Mouse (Mus musculus) adrenal gland, postnatal 10 days (tissue): ENCODE data around the gene Ldb3. TPM values are rescaled to one million over a fixed set of nuclear protein-coding genes. Genes with fewer than 3 reads are reported as not detected.
A peak's percentile ranks its signal among the peaks of the same experiment; 100 is the strongest.

Experiments used
- DNase-seq: peaks from one replicate; pipeline ENCODE4 v3.0.0; 2021; ENCODE audit warnings: mixed read lengths
- total RNA-seq, 2 experiments: library from RNA; stranded (reverse); gene quantifications; 2 replicates each; pipeline ENCODE4 v1.2.3; 2021

Ldb3 gene
- total RNA-seq, 2 experiments from 2014 or later, result 26.5 to 94.8 TPM

GRCm38 (mm10) chr14:34511901-34512300 is 76.6 kb downstream of the Ldb3 start:
- no peak for DNase-seq

GRCm38 (mm10) chr14:34508842-34509439 is 79.5 kb downstream of the Ldb3 start:
- DNase-seq, result no peak

GRCm38 (mm10) chr14:34508187-34508840 is 80.2 kb downstream of the Ldb3 start:
- peak; percentile 59 for DNase-seq

GRCm38 (mm10) chr14:34505309-34505708 is 83.2 kb downstream of the Ldb3 start:
- DNase-seq, result no peak

GRCm38 (mm10) chr14:34504377-34504776 is 84.1 kb downstream of the Ldb3 start:
- DNase-seq, result no peak

- DNase-seq, result no peak
These were observed 84.7 kb downstream of the Ldb3 start for GRCm38 (mm10) chr14:34503759-34504158.

GRCm38 (mm10) chr14:34503325-34503647 is 85.2 kb downstream of the Ldb3 start, which contains the start of gene Bmpr1a:
Gene Bmpr1a (minus strand): TSS chr14:34503341.
- DNase-seq, result no peak

GRCm38 (mm10) chr14:34502475-34503324 is 85.8 kb downstream of the Ldb3 start:
- DNase-seq, result peak; percentile 94

GRCm38 (mm10) chr14:34501804-34502474 is 86.5 kb downstream of the Ldb3 start:
- peak; percentile 65 for DNase-seq

- DNase-seq, result no peak
These were observed 87.1 kb downstream of the Ldb3 start for GRCm38 (mm10) chr14:34501447-34501803.

- DNase-seq, result no peak
These were observed 88.2 kb downstream of the Ldb3 start for GRCm38 (mm10) chr14:34500309-34500708.

- no peak for DNase-seq
These were observed 88.8 kb downstream of the Ldb3 start for GRCm38 (mm10) chr14:34499664-34500063.

- no peak for DNase-seq
These were observed 91.1 kb downstream of the Ldb3 start for GRCm38 (mm10) chr14:34497346-34497745.

GRCm38 (mm10) chr14:34493682-34494081 is 94.8 kb downstream of the Ldb3 start:
- DNase-seq, result no peak

- no peak for DNase-seq
These were observed 95.8 kb downstream of the Ldb3 start for GRCm38 (mm10) chr14:34492688-34493087.

GRCm38 (mm10) chr14:34490965-34491364 is 97.5 kb downstream of the Ldb3 start:
- no peak for DNase-seq

GRCm38 (mm10) chr14:34489928-34490327 is 98.6 kb downstream of the Ldb3 start:
- DNase-seq, result peak; percentile 42

- no peak for DNase-seq
These were observed 102.3 kb downstream of the Ldb3 start for GRCm38 (mm10) chr14:34486169-34486568.

- no peak for DNase-seq
These were observed 104.8 kb downstream of the Ldb3 start for GRCm38 (mm10) chr14:34483469-34484341.
